Mouse (Mus musculus): ENCODE data around the gene Vmn1r155.
"Not testable (repeated sequence)": the region's sequence is repeated elsewhere in the genome, so short reads cannot be mapped to it uniquely, and the experiment has no call there.

DNA sequence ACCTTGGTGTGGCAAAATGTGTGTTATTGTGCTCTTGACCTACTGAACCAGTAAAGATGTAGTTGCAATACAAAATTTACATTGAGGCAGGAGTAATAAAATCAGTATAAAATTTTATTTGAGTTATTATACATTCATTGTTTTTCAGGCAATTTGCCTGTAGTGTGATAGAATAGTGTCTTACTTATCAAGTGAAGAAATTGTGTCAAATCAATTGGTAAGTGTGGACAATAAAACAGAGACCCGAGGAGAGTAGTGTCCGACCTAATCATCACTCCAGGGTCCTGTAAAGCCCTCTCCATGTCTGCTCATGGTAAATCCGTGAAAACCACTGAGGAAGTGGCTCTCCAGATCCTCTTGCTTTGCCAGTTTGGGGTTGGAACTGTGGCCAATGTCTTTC, at the start of gene Vmn1r155:
- not testable (repeated sequence) for TF ChIP-seq CTCF (IDR thresholded peaks at IDR 0.05; ENCODE audit: low read depth, low read length); GATA2 (IDR thresholded peaks at IDR 0.05; ENCODE audit: borderline replicate concordance, low read depth, low read length)
